32 mouse cellular contexts compared by ENCODE assay signal in the genomic region with DNA sequence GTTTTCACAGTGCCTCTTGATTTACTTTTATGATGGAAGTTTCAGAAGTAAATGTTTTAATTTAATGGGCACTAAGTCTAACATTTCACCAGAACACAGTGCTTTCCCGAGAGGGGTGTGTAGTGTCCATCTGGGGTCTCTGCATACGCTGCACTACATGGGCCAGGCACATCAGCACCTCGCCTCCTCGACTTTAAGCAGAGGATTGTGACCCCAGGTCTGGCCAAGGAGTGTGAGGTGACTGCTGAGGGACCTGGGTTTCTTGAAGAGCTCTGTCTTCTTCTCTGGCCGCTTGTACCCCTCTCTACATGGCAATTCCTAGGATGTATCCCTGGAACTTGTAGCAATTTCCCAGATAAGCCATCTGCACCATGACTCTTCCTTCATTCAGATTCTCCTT.
"Had no signal": no experiment of that assay in that cellular context is flagged by ENCODE, and none has a peak within 500 bp of the region (broad histone marks: within the 10 kb centered on the region; RNA-seq: fewer than 3 reads in every experiment).

No protein-coding gene starts in this region.

- DNase-seq: left cerebral cortex, postnatal 4 days; liver; liver, embryonic 13.5 days; liver, postnatal 0 days; lung, adult 18-20 months; lung, adult 2 months; lung, embryonic 14.5 days; lung, postnatal 10 days; lung, postnatal 14 days; lung, postnatal 36 days; lung, postnatal 4 days; midbrain, embryonic 14.5 days had no signal

- H3K4me3 ChIP-seq: limb, embryonic 12.5 days; limb, embryonic 13.5 days; limb, embryonic 15.5 days; liver, embryonic 12.5 days; liver, embryonic 13.5 days; liver, embryonic 15.5 days; lung, embryonic 15.5 days; megakaryocyte, embryonic 14.5 days; midbrain, embryonic 10.5 days; midbrain, embryonic 12.5 days; midbrain, embryonic 13.5 days; midbrain, embryonic 15.5 days; myocyte; neural tube, embryonic 12.5 days; neural tube, embryonic 13.5 days had no signal

- H3K9me3 ChIP-seq: limb, embryonic 15.5 days; liver, embryonic 12.5 days; liver, embryonic 13.5 days; liver, embryonic 15.5 days; lung, embryonic 15.5 days; midbrain, embryonic 15.5 days had no signal

- H3K36me3 ChIP-seq: liver, embryonic 12.5 days; liver, embryonic 13.5 days; liver, embryonic 15.5 days; lung, embryonic 15.5 days; midbrain, embryonic 10.5 days; midbrain, embryonic 12.5 days; midbrain, embryonic 15.5 days; neural tube, embryonic 12.5 days had no signal

- H3K4me2 ChIP-seq: limb, embryonic 12.5 days; limb, embryonic 13.5 days; limb, embryonic 15.5 days; liver, embryonic 11.5 days; liver, embryonic 12.5 days; liver, embryonic 13.5 days; liver, embryonic 15.5 days; lung, embryonic 14.5 days; lung, embryonic 15.5 days; midbrain, embryonic 11.5 days; midbrain, embryonic 12.5 days; midbrain, embryonic 13.5 days; midbrain, embryonic 15.5 days; neural tube, embryonic 12.5 days; neural tube, embryonic 13.5 days had no signal

- ATAC-seq: liver, embryonic 12.5 days; liver, postnatal 0 days; lung, postnatal 0 days; midbrain, embryonic 13.5 days; midbrain, embryonic 15.5 days; midbrain, embryonic 16.5 days had no signal

- H3K27me3 ChIP-seq: limb, embryonic 12.5 days; limb, embryonic 13.5 days; limb, embryonic 15.5 days; liver, embryonic 12.5 days; liver, embryonic 13.5 days; liver, embryonic 15.5 days; lung, embryonic 15.5 days; megakaryocyte, embryonic 14.5 days; midbrain, embryonic 12.5 days; midbrain, embryonic 13.5 days; midbrain, embryonic 15.5 days; neural tube, embryonic 12.5 days; neural tube, embryonic 13.5 days had no signal

- H3K9ac ChIP-seq: limb, embryonic 12.5 days; limb, embryonic 13.5 days; limb, embryonic 15.5 days; liver, embryonic 12.5 days; liver, embryonic 13.5 days; liver, embryonic 14.5 days; liver, embryonic 15.5 days; liver, postnatal 0 days; lung, embryonic 14.5 days; lung, embryonic 15.5 days; midbrain, embryonic 12.5 days; midbrain, embryonic 13.5 days; midbrain, embryonic 15.5 days; neural tube, embryonic 12.5 days; neural tube, embryonic 13.5 days had no signal

- H3K4me1 ChIP-seq: limb, embryonic 12.5 days; limb, embryonic 13.5 days; limb, embryonic 15.5 days; liver, embryonic 12.5 days; liver, embryonic 13.5 days; liver, embryonic 15.5 days; megakaryocyte, embryonic 14.5 days; midbrain, embryonic 10.5 days; midbrain, embryonic 12.5 days; midbrain, embryonic 15.5 days; neural tube, embryonic 12.5 days; neural tube, embryonic 13.5 days had no signal

- H3K27ac ChIP-seq: limb, embryonic 12.5 days; limb, embryonic 13.5 days; limb, embryonic 15.5 days; liver, embryonic 12.5 days; liver, embryonic 13.5 days; liver, embryonic 14.5 days; liver, embryonic 15.5 days; lung, embryonic 15.5 days; macrophage; midbrain, embryonic 10.5 days; midbrain, embryonic 12.5 days; midbrain, embryonic 13.5 days; midbrain, embryonic 15.5 days; neural tube, embryonic 12.5 days; neural tube, embryonic 13.5 days had no signal
